Mouse (Mus musculus) urinary bladder, adult 2 months (tissue): ENCODE data around the gene Hpf1. TPM values are rescaled to one million over a fixed set of nuclear protein-coding genes. Genes with fewer than 3 reads are reported as not detected.

Experiments used
- DNase-seq: peaks from one replicate; pipeline ENCODE4 v3.0.0; 2022; ENCODE audit warnings: low spot score
- polyA plus RNA-seq: library from polyadenylated mRNA; depleted of rRNA; stranded (reverse); fragments of >200 nt; gene quantifications from 2 replicates; pipeline ENCODE4 v1.2.3, GENCODE M21; 2012; rRNA removed

Hpf1 gene
- polyA plus RNA-seq = 24.7 and 28.8 TPM in 2 replicates

DNA sequence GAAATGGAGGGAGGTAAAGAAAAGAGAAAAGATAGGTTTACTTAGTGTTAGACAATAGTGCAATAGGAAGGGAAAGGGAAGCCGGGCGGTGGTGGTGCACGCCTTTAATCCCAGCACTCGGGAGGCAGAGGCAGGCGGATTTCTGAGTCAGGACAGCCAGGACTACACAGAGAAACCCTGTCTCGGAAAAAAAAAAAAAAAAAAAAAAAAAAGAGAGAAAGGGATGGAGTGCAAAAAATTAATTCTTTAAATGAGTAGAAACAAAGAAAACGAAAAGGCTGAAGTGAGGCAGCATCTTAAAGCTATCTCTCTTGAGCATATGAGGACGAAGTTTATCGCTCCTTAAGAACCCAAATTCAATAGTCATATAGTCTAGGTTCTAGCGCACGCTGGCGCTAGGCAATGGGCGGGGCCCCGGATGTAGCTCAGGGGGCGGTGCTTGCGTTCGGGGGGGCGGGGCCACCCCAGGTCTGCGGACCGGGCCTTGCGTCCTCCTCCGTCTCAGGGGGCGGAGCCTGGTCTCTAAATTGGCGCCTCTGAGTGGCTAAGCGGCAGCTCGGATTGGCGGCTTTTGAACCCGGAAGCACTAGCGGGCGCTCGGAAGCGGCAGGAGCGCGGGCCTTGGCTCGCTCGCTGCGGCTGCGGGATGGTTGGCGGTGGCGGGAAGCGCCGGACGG is at the start of gene Hpf1:
Hpf1 (plus strand) TSS at position 576 of the 677 bp plus-strand sequence.
- peak; percentile 80 for DNase-seq

DNA sequence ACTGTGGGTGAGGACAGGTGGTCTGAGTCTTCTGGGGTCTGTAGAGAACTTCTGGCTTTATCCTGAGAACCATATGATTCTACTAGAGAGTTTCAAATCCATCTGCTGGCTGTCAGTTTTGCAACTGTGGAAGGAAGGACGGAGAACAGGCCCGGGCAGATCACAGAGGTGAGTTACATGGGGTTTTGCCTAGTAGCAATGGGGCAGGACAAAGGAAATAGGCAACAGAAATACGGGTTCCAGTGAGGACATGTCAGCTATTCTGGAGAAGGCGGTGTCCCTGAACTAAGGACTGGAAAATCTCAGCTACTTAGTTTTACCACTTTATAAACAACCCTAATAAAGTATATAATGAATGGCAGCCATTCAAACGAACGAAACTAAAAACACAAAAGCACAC is 47.8 kb upstream of the Hpf1 start:
- DNase-seq = no peak

DNA sequence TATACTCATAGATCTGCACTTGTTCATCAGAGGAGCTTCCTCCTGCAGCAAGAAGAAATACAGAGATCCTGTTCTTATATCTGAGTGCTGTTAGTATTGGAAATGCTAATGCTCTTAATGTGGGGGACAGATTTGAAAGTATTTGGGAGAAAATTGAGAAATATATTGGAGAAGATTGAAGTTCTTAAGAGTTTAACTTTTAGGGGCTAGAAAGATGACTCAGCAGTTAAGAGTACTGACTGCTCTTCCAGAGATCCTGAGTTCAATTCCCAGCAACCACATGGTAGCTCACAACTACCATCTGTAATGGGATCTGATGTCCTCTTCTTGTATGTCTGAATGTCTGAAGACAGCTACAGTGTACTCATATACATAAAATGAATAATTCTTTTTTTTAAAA is 32.7 kb upstream of the Hpf1 start:
- DNase-seq = no peak

DNA sequence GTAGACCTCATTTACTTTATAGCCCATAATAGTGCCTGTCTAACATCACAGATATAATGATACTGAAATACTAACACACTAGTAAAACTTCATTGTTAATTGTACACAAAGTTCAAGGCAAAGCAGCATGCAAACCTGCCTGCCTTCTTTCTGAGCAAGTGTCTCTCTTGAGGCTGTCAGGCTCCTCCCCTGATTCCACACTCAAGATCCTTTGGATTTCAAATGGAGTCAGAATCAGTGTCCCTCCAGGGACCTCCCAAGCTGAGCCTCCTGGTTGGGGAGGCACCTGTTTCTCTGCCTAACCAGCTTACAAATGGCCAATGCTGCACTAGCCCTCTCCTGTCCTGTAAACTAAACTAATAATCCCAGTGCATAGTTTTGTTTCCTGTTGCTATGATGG is 32.1 kb upstream of the Hpf1 start:
- no peak for DNase-seq

DNA sequence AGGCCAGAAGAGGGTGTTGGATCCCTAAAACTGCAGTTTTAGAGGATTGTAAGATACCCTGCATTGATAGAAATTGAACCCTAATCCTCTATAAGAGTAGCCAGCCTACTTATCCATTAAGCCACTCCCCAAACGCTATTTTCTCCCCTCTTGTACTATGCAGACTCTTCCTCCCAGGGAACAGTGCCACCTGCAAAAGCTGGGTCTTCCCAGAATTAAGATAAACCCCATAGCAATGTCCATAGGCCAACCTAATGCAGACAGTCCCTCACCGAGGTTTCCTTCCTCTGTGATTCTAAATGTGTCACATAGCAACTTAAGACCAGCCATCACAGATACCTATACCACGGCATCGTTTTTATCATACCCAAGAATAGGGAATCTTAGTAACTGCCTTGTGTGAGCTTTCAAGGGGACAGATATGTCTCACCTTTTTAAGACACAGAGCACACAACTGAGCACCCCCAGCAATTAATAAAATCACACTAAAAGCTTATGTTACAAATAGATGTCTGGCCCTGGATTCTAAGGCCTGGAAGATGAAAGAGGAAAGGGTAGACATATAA is 31.2 kb upstream of the Hpf1 start:
- no peak for DNase-seq

DNA sequence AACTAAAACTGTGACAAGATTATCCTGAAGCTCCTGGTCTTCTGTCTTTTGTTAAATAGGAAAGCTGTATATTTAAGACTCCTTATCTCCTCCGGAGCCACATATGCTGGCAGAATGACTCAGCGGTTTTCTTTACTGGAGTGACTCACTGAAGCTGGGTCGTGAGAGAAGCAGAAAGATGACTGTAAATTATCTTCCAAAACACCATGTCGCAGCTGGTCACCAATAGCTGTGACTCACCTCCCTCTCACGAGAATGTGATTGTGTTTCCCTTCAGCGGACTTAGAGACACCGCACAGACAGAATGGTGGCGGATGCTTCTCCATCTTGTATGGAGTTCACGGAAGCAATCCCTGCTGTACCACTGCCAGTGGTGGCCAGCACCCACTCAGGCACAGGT is 30.6 kb upstream of the Hpf1 start:
- DNase-seq = no peak

DNA sequence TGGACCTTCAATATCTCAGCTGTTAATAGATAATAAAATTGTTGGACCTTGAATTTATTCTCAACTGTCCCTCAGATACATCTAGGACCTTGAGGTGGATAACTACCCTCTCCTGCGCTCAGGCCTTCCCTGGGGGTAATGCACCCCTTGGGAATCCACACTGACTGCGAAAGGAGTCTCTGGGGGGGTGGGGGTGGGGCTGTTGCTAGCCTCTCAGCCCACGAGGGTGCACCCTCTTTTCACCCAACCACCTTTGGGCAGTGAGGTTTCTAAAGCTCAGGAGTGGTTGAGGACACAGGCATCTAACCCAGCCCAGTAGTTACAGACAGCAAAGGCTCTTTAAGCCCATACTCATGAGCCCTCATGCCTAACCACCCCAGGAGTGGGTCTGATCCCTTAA is 29.5 kb upstream of the Hpf1 start:
- no peak for DNase-seq

DNA sequence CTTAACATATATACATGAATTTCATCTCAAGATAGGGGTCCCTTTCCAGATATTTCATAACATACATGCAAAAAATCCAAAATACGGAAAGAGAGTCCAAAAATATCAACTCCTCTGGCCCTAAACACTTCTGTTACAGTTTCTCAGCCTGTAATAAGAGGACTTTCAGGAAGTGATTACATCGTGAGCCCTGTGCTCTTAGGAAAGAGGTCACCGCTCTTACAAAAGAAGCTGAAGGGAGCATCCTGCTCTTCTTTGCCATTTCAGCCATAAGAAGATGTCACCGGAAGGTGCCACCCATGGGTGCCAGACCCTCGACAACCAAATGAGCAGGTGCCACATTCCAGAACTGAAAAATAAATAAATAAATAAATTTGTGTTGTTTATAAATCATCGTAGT is 28.4 kb upstream of the Hpf1 start:
- no peak for DNase-seq

DNA sequence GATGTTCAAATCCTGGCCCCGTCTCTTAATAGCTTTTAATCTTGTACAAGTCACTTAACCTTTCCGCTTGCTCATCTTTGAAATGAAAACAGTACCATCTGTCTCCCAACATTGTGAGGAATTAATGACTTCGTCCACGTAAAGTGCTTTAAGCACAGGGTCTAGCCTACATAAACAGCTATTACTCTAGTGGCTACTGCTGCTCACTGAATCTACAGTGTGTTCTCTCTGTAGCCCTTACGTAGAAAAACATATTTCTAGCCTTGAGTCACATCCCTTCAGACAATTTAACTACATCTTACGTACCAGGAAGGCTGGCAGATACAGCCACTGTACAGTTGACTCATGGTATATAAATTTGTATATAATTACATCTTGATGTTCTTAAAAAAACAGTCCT is 25.3 kb upstream of the Hpf1 start:
- DNase-seq = no peak

DNA sequence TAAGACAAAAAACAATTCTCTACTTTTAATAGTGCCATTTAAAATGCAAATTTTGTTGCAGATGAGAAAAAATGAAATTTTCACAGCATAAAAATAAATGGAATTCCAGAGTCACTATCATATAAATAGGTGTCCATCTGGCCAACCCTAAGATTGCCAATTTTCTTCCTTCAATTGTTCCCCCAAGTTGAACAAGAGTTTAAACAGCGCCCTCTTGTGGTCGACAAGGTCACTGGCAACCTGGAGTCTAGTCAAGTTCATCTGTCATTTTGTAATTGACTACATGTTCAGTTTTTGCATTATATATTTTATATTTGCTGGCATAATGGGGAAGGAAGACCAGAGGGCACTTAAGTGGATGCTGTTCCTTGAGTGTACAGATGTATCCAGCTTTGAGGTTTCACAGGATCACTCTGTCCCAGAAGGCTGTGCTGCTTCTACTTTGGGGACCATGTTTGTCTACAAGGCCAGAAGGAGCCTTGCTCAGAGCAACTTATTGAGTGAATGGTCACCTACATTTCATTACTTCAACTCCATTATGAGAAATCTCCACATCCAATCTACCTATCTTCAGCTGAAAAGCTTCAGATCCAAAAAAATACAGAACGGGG is 24.6 kb upstream of the Hpf1 start:
- no peak for DNase-seq

DNA sequence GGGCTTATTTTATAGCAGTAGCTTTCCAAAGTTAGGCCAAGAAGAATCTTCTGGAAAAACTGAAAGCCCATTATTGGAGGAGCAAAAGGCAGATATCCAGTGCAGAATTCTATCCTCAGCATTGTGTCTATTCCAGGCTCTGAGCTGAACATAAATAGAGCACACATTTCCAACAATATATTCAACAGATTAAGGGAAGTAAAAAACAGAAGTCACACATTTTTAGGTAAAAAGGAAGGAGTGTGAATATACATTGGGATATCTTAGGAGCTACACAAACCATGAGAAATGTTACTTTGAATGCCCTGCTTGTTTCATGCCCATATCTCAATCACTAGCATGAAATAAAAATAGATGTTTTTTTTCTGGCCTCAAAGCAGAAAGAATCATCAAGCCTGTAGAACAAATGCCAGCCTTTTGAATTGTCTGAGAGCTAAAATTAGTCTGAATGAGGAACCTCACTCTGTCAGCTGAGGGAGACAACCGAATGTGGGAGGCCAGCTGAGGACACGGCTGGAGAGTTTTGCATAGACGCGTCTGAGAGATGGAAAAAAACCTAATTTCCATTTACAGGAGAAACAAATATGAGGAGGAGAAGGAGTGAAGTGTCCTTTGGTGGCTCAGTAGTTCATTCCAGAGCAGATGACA is 22.6 kb upstream of the Hpf1 start:
- DNase-seq = no peak

DNA sequence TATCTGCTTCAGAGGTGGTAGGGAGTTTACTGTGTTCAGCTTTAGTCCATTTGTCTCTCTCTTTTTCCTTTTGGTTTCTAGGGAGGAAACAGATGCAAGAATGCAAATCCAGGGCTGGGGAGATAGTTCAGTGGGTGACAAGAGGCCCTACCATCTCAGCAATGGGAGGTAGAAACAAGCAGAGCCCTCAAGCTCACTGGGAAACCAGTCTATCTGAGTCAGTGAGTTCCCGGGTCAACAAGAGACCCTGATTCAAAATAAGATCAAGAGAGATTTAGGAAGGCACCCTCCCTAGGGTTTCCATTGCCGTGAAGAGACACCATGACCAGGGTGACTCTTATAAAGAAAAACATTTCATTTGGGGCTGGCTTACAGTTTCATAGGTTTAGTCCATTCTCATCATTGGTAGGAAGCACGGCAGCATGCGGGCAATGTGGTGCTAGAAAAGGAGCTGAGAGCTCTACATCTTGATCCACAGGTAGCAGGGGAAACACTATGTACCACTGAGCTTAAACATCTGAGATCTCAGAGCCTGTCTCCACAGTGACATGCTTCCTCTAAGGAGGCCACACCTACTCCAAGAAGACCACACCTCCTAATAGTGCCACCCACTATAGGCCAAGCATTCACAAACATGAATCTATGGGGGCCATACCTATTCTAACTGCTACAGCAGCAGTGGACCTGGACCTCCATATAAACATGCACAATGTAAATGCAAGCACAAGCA is 21.8 kb upstream of the Hpf1 start:
- no peak for DNase-seq

DNA sequence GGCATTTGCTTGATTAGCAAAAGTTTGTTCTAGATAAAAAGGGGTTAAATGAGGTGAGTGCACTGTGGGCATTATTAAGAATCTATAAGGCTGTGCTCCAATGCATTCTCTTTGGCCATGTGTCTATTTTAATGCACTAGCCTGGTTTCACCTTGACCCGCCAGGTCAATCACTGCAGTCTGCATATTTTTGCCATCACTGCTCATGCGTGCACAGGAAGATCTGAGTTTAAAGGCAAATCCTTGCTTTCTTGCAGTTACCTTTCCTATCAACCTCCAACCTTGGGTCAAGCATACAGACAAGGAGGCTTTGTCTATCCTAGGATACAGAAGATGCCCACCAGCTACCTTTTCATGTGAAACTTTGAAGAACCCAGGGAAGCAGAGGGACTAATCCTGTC is 20.5 kb upstream of the Hpf1 start:
- DNase-seq = no peak

DNA sequence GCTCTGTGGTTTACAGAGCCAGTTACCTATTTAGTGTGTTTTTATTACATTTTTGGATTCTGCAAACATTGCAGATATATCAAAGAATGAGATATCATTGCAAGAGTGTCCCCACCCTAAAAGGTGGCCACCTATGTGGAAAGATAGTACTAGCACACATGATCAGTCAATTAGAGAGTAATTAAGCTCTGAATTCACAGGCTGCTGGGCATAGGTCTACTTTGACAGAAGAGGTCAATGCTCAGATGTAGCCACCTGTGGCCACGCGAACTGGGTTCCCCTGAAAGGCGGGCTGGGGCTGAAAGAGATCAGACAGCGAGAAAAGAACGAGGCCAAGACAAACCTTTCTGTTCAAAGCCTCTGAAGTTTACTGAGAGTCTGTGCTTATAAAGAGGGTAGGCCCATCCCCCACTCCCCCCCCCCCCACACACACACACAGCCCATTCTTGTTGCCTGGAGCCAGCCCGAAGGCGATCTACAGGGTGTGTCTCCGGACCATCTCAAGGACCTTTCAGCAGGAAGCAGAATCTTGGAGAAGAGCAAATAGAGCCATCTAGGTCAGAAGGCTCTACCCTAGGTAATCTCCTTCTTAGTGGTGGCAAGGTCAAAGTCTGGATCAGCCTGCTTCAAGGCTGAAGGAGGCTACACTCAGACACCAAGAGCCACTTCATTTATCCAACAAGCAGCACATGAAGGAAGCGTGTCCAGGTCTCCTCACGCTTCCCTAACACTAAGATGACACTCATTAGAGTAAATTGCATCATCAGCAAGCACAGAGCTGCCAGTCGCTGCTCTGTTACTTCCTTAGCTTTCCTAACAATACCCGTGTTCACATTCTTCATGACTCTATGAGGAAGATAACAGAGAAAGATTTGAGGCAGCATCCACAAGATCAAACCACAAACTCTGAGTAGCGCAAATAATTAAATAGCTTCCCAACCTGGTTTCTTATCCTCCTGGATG is 19.7 kb upstream of the Hpf1 start:
- no peak for DNase-seq

DNA sequence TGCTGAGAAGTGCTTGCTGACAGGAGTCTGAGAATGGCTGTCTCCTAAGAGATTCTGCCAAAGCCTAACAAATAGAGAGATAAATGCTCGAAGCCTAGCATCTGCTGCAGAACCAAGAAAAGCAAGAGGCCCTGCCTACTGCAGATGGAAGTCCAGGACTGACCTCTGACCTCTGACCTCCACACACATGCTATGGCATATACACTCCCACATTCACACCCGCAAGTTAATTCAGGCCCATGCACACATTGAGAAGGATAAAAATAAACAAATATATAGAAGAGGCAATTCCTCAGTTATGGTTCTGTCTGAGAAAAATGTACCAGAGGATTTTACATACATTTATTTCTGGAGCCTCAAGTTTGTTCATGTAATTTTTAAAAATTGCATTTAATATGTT is 11.6 kb upstream of the Hpf1 start:
- DNase-seq = no peak

DNA sequence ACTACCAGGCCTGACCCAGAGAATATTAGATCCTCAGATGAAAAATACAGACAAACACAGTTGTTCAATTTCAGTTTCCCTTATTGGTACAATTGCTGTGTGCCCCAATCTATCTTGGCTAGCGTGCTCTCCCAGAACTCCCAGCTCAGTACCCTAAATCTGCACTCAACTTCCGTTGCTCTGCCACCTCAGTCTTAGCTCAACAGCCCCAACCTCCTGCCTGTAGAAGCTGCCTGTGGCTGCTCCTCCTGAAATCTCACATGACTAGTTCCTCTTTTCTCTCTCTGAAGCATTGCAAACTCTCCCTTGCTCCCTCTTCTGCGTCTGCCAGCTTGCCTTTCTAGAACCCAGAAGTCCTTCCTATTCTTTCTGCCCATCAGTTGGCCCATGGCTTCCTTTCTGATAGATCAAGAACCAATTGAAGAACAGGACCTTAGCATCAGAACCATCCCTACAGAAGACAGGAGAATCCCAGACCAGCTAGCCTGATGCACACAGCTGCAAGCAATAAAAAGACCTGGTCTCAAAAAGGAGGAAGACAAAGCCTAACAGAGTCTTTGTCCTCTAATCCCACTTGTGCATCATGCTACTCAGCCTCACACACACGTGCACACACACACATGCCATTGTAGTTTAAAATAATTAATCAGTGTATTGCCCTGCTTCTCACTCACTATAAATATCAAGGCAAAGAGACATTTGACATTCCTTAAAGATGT is 6.6 kb upstream of the Hpf1 start:
- DNase-seq = no peak

DNA sequence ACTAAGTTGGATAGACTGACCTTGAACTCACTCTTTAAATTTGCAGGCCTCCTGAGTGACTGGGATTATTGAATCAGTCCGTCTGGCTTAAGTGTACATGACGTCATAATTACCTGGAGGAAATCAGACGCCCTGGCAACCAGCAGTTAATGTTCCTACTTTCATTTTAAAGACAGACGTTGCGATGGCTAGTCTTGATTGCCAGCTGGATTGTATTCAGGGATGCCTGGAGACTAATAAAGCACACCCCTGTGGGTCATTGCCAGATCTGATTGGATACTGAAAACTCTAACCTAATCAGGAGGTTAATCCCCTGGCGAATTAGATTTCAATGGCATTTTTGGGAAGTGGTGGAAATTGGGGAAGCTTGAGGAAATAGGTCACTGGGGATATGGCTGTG is 3.5 kb upstream of the Hpf1 start:
- no peak for DNase-seq

DNA sequence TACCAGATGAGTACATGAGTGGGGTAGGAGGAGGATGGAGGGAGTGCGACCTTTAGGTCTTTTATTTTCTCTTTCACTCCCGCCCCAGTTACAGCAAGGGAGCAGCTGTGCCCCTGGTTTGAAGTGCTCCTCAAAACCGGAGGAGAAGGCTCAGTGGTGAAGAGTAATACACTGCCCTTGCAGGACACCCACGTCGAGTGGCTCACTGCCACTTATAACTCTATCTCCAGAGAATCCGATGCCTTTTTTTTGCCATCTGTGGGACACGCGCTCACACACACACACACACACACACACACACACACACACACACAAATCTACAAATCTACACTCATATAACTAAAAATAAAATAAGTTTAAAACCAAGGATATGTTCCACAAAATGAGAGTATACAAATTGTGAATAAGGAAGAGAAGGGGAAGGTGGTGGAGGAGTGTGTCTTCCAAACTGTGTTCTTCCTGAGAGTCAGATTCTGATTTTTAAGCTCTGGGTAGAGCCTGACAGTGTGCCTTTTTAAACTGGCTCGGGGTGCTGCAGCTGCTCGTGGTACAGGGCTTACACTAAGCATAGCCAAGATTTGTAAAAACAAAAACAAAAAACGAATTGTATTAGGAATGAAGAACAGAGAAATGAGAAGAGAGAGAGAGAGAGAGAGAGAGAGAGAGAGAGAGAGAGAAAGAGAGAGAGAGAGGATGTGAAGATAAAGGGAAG is 931 bp upstream of the Hpf1 start:
- DNase-seq = no peak

DNA sequence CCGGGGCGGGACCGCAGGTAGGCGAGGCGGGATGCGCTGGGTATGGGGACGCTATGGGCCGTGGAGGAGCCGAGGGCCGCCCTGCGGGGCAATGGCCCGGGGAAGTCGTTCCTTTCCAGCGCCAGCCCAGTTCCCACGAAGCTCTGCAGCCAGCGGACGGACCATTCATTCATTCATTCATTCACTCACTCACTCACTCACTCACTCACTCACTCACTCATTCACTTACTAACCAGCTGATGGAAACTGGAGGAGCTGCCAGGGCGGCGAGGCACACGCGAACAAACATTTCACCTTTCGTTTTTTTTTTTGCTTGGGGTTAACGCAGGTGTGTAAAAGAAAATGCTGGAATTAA is 279 bp downstream of the Hpf1 start:
- DNase-seq = no peak

DNA sequence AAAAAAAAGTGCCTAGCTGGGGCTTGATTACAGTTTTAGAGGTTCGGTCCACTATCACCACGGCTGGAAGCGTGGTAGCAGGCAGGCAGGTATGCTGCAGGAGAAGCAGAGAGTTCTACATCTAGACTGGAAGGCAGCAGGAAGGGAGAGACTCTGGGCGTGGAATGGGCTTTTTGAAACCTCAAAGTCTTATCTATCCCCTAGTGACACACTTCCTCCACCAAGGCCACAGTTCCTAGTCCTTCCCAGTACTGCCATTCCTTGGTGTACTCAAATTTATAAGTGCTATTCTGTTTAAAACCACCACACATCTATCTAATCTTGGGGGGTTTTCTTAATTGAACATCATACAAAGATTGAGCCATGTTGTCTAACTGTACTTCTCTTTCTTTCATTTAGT is 1.5 kb downstream of the Hpf1 start:
- DNase-seq = no peak
